ENCODE assay signal across 17 mouse cellular contexts in the genomic region with DNA sequence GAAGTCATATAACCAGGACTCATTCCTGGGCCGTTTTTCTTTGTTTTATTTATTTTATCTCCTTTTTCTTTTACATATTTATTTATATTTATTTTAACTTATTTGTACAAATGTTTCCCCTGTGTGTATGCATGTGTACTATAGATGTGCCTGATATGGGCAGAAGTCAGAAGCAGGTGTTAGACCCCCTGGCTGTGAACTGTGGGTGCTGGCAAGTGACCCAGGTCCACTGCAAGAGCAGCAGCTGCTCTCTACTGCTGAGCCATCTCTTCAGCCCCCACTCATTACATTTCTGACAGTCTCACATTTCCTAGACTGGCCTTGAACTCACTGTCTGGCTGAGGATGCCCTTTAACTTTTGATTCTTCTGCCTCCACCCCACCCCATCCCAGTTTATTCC. TPM values are rescaled to one million over a fixed set of nuclear protein-coding genes. Genes with fewer than 3 reads are reported as not detected.
"Had no signal": no experiment of that assay in that cellular context is flagged by ENCODE, and none has a peak within 500 bp of the region (broad histone marks: within the 10 kb centered on the region; RNA-seq: fewer than 3 reads in every experiment).

No protein-coding gene starts in this region.

- H3K9me3 ChIP-seq: neural tube, embryonic 13.5 days; neural tube, embryonic 15.5 days; stomach, embryonic 15.5 days had no signal

- H3K36me3 ChIP-seq: neural tube, embryonic 13.5 days; neural tube, embryonic 15.5 days; stomach, embryonic 15.5 days had no signal

- H3K27ac ChIP-seq: neural tube, embryonic 13.5 days; neural tube, embryonic 15.5 days; stomach, embryonic 15.5 days; stomach, postnatal 0 days had no signal

- H3K9ac ChIP-seq: neural tube, embryonic 13.5 days; neural tube, embryonic 15.5 days; stomach, embryonic 15.5 days had no signal

- DNase-seq: retina, postnatal 1 day; right cerebral cortex, adult 18-20 months; right cerebral cortex, postnatal 14 days; right cerebral cortex, postnatal 25 days; right cerebral cortex, postnatal 4 days; spleen, adult 18-20 months; thymus, adult 18-20 months; thymus, adult 2 months; thymus, postnatal 14 days; thymus, postnatal 25 days; thymus, postnatal 36 days; thymus, postnatal 4 days had no signal

- H3K4me2 ChIP-seq: neural tube, embryonic 13.5 days; neural tube, embryonic 15.5 days; stomach, embryonic 15.5 days had no signal

- H3K4me3 ChIP-seq: neural tube, embryonic 13.5 days; neural tube, embryonic 15.5 days; stomach, embryonic 15.5 days had no signal

- H3K27me3 ChIP-seq: neural tube, embryonic 13.5 days; neural tube, embryonic 15.5 days; stomach, embryonic 15.5 days had no signal

- H3K4me1 ChIP-seq: neural tube, embryonic 15.5 days; stomach, embryonic 15.5 days had no signal

RNA-seq across cellular contexts. Expression of a gene that starts 51.2 kb away (rescaled TPM):
- total RNA-seq: neutrophil, adult 5-6 weeks had no signal
